Mouse (Mus musculus) layer of hippocampus, adult 9-10 months (tissue): ENCODE measurements around the gene Gnat2.

Experiments used
- DNase-seq: peaks from one replicate; pipeline ENCODE4 v3.0.0; 2022; ENCODE audit warnings: low spot score

Gnat2 gene

GRCm38 (mm10) chr3:108085281-108085720 is 7.3 kb upstream of the Gnat2 start:
- DNase-seq: peak; percentile 65

GRCm38 (mm10) chr3:108085721-108086469 is 6.7 kb upstream of the Gnat2 start:
- no peak for DNase-seq

DNA sequence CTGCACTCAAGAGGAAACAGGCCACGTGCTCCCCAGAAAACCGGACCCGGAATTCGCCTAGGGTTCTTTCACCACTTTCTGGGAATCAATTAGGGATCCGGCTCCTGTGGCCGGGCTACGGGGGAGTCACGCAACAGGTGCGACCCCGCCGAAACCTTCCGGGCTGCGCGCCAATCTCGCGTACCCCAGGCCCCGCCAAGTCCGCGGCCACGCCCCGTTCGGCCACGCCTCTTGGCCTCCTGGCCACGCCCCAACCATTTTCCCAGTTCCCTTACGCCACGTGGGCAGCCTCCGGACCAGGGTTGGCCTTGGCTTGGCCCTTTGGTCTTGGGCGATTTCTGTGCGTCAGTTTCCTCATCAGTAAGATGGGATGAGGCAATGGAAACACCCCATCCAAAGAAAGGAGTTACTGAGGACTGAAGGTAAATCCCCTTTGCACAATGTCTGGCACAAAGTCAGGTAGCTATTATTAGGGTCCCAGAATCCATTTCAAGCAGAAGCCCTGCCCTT is 6.1 kb upstream of the Gnat2 start, which contains the start of gene Ampd2:
Gene Ampd2 (minus strand): TSS at position 182 of the 510 bp plus-strand sequence.
- DNase-seq: no peak

- no peak for DNase-seq
Measured at GRCm38 (mm10) chr3:108087329-108087728, 5.3 kb upstream of the Gnat2 start.

DNA sequence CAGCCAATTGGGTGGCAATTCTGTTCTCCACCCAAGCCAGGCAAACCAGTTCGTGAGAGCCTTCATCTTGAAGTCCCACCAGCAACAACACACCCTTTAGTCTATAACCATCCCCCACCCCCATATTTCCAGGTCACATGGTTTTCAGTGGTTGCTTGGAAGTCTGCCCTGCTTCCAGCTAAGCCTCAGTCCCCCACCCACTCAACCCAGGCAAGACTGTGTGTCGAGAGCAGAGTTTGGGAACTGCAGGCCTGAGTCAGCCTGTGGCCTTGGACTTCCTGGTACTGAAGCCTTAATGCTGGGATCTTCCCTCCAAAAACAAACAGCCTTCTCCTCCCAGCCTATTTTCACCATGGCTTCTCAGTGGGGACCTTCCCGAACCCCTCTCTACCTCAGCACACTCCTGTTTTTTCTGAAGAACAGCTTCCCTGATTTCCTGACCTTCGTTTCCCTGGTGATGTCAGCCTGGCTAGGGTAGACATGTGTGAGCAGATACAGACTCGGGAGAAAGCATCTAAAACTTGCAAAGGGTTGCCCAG is 3.7 kb upstream of the Gnat2 start:
- DNase-seq: no peak

DNA sequence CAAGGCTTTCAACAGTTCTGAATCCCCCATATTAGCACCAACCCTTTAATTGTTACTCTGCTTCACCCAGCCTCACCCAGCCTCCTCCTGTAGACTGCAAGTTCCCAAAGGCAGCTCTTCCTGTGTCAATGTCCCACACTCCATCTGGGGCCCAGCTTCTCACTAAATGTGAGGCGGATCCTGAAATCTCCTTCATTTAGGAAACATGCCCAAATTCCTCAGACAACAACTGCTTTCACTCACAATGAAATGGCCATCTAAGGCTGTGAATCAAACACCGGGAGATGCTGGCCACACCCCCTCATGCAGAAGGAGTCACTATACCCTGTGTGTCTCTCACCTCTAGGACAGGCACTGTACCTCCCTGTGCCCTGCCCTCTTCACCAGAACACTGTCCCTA is 2.7 kb upstream of the Gnat2 start:
- DNase-seq: no peak

GRCm38 (mm10) chr3:108090561-108090960 is 2.0 kb upstream of the Gnat2 start:
- DNase-seq: no peak

GRCm38 (mm10) chr3:108092030-108092429 is 559 bp upstream of the Gnat2 start:
- DNase-seq: no peak

DNA sequence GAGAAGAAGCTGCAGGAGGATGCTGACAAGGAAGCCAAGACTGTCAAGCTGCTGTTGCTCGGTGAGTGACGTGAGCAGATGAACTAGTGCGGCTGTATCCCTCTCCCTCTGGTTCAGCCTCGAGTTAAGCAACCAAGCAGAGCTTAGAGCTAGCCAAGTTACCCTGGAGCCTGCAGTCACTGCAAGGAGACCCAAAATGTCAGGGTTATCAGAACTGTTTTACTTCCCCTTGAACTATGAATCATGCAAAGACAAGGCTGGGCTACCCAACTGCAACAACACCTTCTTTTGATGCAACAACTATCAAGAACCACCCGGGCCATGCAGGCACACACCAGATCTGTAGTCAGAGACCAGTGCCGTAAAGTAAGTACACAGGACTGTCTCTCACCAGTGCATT is 717 bp downstream of the Gnat2 start:
- DNase-seq: no peak

DNA sequence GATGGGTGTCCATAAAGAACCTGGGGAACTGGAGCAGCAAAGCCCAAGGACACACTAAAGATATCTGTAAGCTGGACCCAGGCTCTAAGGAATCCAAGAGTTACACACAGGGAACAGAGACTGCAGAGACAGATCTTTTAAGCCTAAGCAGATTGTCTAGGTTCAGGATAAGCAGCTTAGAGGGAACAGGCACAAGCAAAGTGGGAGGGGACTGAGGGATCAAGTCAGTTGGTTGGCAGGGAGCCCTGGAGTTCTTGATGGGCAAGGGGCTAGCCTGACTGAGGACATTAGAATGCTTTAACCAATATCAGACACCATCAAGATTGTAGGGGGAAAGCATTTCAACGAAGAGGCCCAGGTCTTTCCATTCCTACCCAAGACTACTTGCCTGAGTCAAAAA is 1.6 kb downstream of the Gnat2 start:
- no peak for DNase-seq

DNA sequence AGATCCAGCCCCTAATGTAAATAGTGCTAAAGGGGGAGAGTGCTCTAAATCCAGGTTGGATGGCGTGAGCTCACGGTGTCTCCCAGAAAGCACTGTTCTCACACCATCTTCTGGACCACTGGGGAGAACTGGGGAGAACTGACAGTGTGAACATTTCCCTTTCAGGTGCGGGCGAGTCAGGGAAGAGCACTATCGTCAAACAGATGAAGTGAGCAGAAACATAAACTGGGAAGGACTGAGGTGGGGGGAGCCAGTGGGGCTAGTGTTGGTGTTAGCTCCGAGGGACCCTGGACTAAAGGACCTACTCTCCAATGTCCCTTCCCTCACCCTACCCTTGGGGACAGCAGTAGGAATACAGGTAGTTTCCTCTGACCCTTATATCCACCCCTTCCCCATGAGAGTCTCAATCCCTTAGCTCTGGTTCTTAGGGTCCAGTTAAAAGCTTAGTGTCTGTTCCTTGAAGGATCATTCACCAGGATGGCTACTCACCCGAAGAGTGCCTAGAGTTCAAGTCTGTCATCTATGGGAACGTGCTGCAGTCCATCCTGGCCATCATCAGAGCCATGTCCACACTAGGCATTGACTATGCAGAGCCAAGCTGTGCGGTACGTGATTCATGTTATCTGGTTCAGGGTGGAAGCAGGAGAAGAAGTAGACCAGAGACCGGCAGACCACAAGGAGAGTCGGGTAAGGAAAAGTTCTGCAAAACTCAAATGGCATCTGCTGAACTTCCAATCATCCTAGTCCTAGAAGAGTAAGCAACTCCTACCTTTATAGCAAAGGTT is 2.6 kb downstream of the Gnat2 start:
- no peak for DNase-seq

DNA sequence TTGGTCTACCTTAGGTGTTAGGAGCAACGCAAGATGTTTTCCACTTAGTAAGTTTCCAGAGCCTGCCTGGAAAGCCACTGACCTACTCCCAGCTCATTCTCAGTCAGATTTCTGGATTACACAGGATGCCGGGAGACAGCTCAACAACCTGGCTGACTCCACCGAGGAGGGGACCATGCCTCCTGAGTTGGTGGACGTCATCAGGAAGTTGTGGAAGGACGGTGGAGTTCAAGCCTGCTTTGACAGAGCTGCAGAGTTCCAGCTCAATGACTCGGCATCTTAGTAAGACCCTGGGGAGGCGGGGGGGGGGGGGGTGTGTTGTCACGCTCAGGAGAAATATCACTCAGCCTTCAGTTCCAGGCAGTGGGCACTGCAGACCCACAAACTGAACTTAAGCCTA is 3.6 kb downstream of the Gnat2 start:
- DNase-seq: no peak

GRCm38 (mm10) chr3:108096726-108097125 is 4.1 kb downstream of the Gnat2 start:
- no peak for DNase-seq

DNA sequence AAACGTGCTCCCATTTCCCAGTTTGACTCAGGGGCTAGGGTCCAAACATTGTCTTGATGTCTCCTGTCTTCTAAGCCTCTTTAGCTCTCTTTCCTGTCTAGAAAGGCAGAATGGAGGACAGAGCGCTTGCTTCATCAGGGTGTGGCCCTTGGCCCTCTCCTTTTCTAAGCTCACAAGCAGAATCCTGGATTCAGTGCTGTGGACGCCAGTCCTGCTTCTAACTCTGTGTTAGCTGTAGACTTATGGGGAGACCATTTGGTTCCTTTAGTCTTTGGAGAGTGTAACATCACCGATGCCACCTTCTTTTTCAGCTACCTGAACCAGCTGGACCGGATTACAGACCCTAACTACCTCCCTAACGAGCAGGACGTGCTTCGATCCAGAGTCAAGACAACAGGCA is 5.1 kb downstream of the Gnat2 start:
- DNase-seq: no peak

- no peak for DNase-seq
Measured at GRCm38 (mm10) chr3:108098316-108098715, 5.7 kb downstream of the Gnat2 start.

DNA sequence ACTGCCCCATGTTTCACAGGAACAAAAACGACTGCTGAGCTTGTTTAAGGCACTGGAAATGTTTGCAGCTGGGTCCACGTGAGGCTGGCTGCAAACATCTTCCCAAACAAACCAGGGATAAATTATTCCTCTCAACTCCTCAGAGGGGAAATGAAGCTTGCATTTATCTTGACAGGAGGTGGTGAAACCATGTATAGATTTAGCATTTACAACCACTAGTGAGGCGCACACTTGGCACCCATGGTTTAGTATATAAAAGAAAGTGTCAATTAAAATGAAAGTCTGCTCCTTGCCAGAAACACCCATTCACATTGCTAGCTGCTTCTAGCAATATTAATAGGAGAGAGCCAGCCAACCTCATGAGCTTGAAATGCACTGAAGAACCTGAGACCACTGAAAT is 9.0 kb downstream of the Gnat2 start:
- no peak for DNase-seq

DNA sequence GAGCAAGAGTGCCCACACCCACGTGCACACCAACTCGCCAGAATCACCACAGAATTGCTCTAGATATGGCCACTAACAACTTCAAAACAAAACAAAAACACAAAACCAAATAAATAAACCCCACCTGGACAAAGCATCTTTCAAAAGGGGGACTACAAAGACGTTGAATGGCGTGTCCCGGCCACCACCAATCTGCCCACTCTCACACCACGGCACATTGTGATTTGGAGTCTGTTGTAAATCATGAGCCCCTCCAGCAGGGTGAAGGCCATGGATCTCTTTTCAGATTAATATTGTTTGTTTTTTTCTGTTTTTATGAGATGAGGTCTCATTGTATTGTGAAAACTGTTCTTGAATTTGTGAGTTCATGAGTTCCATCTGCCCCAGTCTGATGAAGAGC is 9.5 kb downstream of the Gnat2 start:
- no peak for DNase-seq

DNA sequence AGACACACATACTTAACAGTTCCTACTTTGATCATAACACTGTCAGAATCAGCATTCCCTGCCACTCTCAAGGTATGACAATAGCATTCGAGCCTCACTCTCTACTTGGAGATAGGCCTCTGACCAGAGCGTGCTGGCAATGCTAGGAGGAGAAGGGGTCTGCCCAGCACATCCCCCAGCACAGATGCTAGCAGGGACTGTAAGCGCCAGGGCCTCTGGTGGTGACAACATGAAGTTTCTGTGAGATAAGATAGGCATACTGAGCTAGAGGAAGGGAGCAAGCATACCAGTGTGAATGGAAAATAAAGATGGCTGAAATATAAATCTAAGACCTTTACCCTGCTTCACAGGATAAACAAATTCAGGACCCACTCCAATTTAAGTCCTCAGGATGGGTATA is 12.7 kb downstream of the Gnat2 start:
- no peak for DNase-seq

DNA sequence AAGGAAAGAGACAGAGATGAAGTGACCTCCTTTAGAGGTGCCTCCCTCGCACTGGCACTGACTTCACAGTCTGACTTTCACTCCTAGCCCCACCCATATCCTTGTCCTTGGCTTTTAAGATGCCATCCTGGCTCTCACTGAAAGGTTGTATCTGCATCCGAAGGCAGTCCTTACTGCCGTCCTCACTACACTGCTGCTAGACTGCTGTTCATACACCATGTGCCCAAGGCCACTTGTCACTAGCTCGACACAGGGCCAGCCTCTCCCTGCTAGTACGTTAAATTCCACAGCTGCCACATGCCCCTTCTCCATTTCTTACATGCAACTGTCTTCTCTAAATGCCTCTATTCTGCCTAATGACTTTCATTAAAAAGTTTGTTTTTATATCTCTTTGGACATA is 18.7 kb downstream of the Gnat2 start:
- no peak for DNase-seq

- DNase-seq: no peak
Measured at GRCm38 (mm10) chr3:108112246-108112645, 19.7 kb downstream of the Gnat2 start.

DNA sequence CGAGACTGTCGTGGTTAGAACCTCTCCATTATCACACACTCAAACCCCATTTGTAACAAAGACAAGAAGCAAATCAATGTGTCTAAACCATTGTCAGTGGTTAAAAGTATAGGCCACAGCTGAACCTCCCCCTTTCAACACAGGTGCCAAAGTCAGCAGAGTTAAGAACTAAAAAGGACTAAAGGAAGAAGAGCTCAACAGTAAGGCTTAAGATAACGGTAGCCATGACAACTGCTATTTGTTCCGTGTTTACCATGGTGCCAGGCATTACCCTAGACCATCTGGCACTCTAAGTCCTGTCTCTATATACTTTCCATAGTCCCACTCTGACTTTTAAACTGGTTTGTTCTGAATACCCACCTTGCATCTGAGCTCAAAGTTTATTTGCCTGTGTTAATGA is 20.1 kb downstream of the Gnat2 start:
- no peak for DNase-seq

DNA sequence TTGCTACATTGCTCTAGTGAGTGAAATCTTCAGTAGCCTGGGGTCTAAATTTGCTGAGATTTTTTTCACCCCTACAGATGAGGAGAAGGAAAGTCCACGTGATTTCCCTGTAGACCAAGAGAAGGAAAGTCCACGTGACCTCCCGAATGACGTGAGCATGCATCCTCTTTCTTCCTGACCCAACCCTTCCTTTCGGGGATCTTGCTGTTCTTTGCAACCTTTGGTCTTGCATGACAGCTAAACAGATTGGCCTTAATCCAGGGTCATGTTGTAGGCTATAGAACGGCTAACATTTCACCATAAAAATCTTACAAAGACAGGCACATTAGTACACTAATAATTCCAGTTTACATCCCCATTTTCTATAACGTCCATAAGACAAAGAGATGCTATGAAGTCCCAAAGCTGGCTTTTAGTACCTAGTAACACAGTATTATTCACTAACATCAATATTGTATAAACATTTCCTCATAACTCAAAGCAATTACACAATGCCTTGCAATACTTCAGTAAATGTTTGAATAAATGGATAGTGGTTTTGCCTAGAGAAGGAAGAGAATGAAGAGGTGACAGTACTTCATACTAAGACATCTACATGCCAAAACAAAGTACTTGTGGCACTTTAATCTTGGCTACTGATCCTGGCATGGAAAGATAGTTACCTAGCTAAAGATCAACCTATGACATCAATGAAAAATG is 21.2 kb downstream of the Gnat2 start:
- no peak for DNase-seq
